Mouse (Mus musculus): ENCODE results near the gene Pip4k2a.
"Not testable (repeated sequence)": the region's sequence is repeated elsewhere in the genome, so short reads cannot be mapped to it uniquely, and the experiment has no call there.

Gene Pip4k2a

GRCm38 (mm10) chr2:18998054-18998478 is at the start of gene Pip4k2a, which contains the start of gene 4930426L09Rik:
Gene Pip4k2a, minus strand, starts transcription at chr2:18998126.
Gene 4930426L09Rik, plus strand, starts transcription at chr2:18998343.
- DNase-seq: peak; percentile 98 to 99

GRCm38 (mm10) chr2:19037907-19038570 is 40.1 kb upstream of the Pip4k2a start:
- DNase-seq: no peak

- DNase-seq: no peak
These were observed 39.5 kb upstream of the Pip4k2a start for GRCm38 (mm10) chr2:19037430-19037829.

- DNase-seq: no peak
These were observed 26.9 kb upstream of the Pip4k2a start for GRCm38 (mm10) chr2:19024807-19025206.

GRCm38 (mm10) chr2:19018034-19018433 is 20.1 kb upstream of the Pip4k2a start:
- DNase-seq: no peak

GRCm38 (mm10) chr2:19016839-19017238 is 18.9 kb upstream of the Pip4k2a start:
- DNase-seq: no peak

GRCm38 (mm10) chr2:19016348-19016747 is 18.4 kb upstream of the Pip4k2a start:
- peak; percentile 55 to 75 for DNase-seq

GRCm38 (mm10) chr2:19011443-19011842 is 13.5 kb upstream of the Pip4k2a start:
- DNase-seq: no peak

- DNase-seq: not testable (repeated sequence)
These were observed 12.6 kb upstream of the Pip4k2a start for GRCm38 (mm10) chr2:19010541-19010940.

- no peak for DNase-seq
These were observed 9.7 kb upstream of the Pip4k2a start for GRCm38 (mm10) chr2:19007580-19007979.

GRCm38 (mm10) chr2:19006124-19006523 is 8.2 kb upstream of the Pip4k2a start:
- no peak for DNase-seq

- peak; percentile 54 to 55 for DNase-seq
These were observed 6.9 kb upstream of the Pip4k2a start for GRCm38 (mm10) chr2:19004801-19005200.

GRCm38 (mm10) chr2:18999395-18999794 is 1.5 kb upstream of the Pip4k2a start:
- no peak for DNase-seq

GRCm38 (mm10) chr2:18997387-18997971 is 447 bp downstream of the Pip4k2a start:
- no peak for DNase-seq

GRCm38 (mm10) chr2:18996451-18997211 is 1.3 kb downstream of the Pip4k2a start:
- DNase-seq: peak; percentile 63 to 70

GRCm38 (mm10) chr2:18992512-18993510 is 5.1 kb downstream of the Pip4k2a start:
- no peak for DNase-seq

- DNase-seq: no peak
These were observed 9.0 kb downstream of the Pip4k2a start for GRCm38 (mm10) chr2:18988885-18989284.

- no peak for DNase-seq
These were observed 12.4 kb downstream of the Pip4k2a start for GRCm38 (mm10) chr2:18985506-18985905.

GRCm38 (mm10) chr2:18984095-18984847 is 13.7 kb downstream of the Pip4k2a start:
- DNase-seq: peak; percentile 68 to 80

- DNase-seq: no peak
These were observed 14.4 kb downstream of the Pip4k2a start for GRCm38 (mm10) chr2:18983546-18983945.

- DNase-seq: peak in 1 of 2 experiments; percentile 37
These were observed 15.3 kb downstream of the Pip4k2a start for GRCm38 (mm10) chr2:18982581-18982980.

- no peak for DNase-seq
These were observed 18.3 kb downstream of the Pip4k2a start for GRCm38 (mm10) chr2:18979675-18980074.

All from thymus, postnatal 36 days (tissue).